Mouse (Mus musculus) CH12.LX (cell line): Measurements from ENCODE around the gene Popdc3. TPM values are rescaled to one million over a fixed set of nuclear protein-coding genes. Genes with fewer than 3 reads are reported as not detected.

Source experiments
- DNase-seq: peaks from one replicate; pipeline ENCODE4 v3.0.0-alpha.2; 2013; ENCODE audit errors: extremely low read depth
- H3K27ac ChIP-seq: 2 replicates; pipeline ENCODE4 v1.5.1; 2012; ENCODE audit warnings: low read depth, mild to moderate bottlenecking, control low read depth, moderate library complexity; ENCODE audit not compliant: insufficient read depth
- H3K27me3 ChIP-seq: replicated peaks from 2 replicates; pipeline ENCODE3; 2012; ENCODE audit warnings: inconsistent platforms
- H3K36me3 ChIP-seq, 2 experiments: replicated peaks in 1 of 2; 2 replicates each; pipeline versions ENCODE3 to v1.6.1; 2012; ENCODE audit warnings: inconsistent platforms in 1 of 2, low read length in 1 of 2, mild to moderate bottlenecking in 1 of 2, mixed read lengths in 1 of 2, moderate library complexity in 1 of 2; ENCODE audit not compliant: control insufficient read depth in 1 of 2, insufficient read depth in 1 of 2
- H3K4me1 ChIP-seq, 2 experiments: 2 replicates each; pipeline ENCODE4 v1.6.1; 2012; ENCODE audit warnings: inconsistent platforms in 1 of 2, moderate library complexity in 1 of 2; ENCODE audit not compliant: insufficient read depth in 2 of 2, control insufficient read depth in 1 of 2
- H3K4me2 ChIP-seq: 2 replicates; pipeline ENCODE4 v1.6.1; 2012; ENCODE audit warnings: low read depth, mild to moderate bottlenecking, control low read depth; ENCODE audit not compliant: poor library complexity, insufficient read depth, severe bottlenecking
- H3K4me3 ChIP-seq, 3 experiments: fragments of 150-350 bp in 1 of 3; sonication (generic) in 1 of 3; replicated peaks in 1 of 3; 2 replicates each; pipeline versions ENCODE3 to v1.5.1; 2011 to 2012; ENCODE audit warnings: low read depth in 2 of 3, low read length in 2 of 3, mild to moderate bottlenecking in 2 of 3, moderate library complexity in 2 of 3, control low read depth in 1 of 3, improper control_type of control experiment in 1 of 3, inconsistent platforms in 1 of 3, mixed read lengths in 1 of 3; ENCODE audit not compliant: poor library complexity in 1 of 3
- H3K79me2 ChIP-seq: replicated peaks from 2 replicates; pipeline ENCODE4 v1.6.1; 2012; ENCODE audit warnings: mild to moderate bottlenecking, moderate library complexity; ENCODE audit not compliant: control insufficient read depth, poor library complexity, insufficient read depth, severe bottlenecking; ENCODE audit errors: extremely low read depth
- H3K9ac ChIP-seq: 2 replicates; pipeline ENCODE4 v1.6.1; 2012; ENCODE audit warnings: low read depth, mild to moderate bottlenecking, control low read depth, moderate library complexity; ENCODE audit not compliant: insufficient read depth
- H3K9me3 ChIP-seq: replicated peaks from 2 replicates; pipeline ENCODE3; 2012; ENCODE audit warnings: low read length, inconsistent platforms, mixed read lengths
- BHLHE40 ChIP-seq: IDR thresholded peaks from 2 replicates; pipeline ENCODE4 v1.6.1; 2011; ENCODE audit warnings: mild to moderate bottlenecking, low read depth, low read length, improper control_type of control experiment
- CHD1 ChIP-seq: IDR thresholded peaks from 2 replicates; pipeline ENCODE4 v1.6.1; 2012; ENCODE audit warnings: low read depth, low read length, improper control_type of control experiment, inconsistent platforms
- CTCF ChIP-seq, 2 experiments: IDR thresholded peaks in 1 of 2; conservative IDR thresholded peaks in 1 of 2; 2 replicates each; pipeline ENCODE4 v1.5.1; 2011 to 2012; ENCODE audit warnings: low read depth in 2 of 2, low read length in 2 of 2, improper control_type of control experiment in 1 of 2, inconsistent platforms in 1 of 2, mild to moderate bottlenecking in 1 of 2, moderate library complexity in 1 of 2
- E2F4 ChIP-seq: IDR thresholded peaks from 2 replicates; pipeline ENCODE4 v1.6.1; 2011; ENCODE audit warnings: low read depth, low read length, improper control_type of control experiment; ENCODE audit not compliant: insufficient replicate concordance
- ELF1 ChIP-seq: IDR thresholded peaks from 2 replicates; pipeline ENCODE4 v1.6.1; 2014; ENCODE audit warnings: low read depth, mild to moderate bottlenecking, inconsistent platforms, low read length, improper control_type of control experiment
- ETS1 ChIP-seq: conservative IDR thresholded peaks from 2 replicates; pipeline ENCODE4 v1.6.1; 2012; ENCODE audit warnings: low read depth, mild to moderate bottlenecking, inconsistent platforms, low read length, improper control_type of control experiment, moderate library complexity
- IRF4 ChIP-seq: IDR thresholded peaks from 2 replicates; pipeline ENCODE4 v1.6.1; 2014; ENCODE audit warnings: low read depth, mild to moderate bottlenecking, inconsistent platforms, low read length, improper control_type of control experiment
- JUND ChIP-seq: conservative IDR thresholded peaks from 2 replicates; pipeline ENCODE4 v1.6.1; 2011; ENCODE audit warnings: low read depth, low read length, improper control_type of control experiment
- KAT2A ChIP-seq: IDR thresholded peaks from 2 replicates; pipeline ENCODE4 v1.6.1; 2012; ENCODE audit warnings: low read length, improper control_type of control experiment, inconsistent platforms; ENCODE audit not compliant: insufficient replicate concordance
- MAFK ChIP-seq: IDR thresholded peaks from 2 replicates; pipeline ENCODE4 v1.6.1; 2011; ENCODE audit warnings: low read length, improper control_type of control experiment; ENCODE audit not compliant: insufficient replicate concordance
- MEF2A ChIP-seq: IDR thresholded peaks from 2 replicates; pipeline ENCODE4 v1.6.1; 2014; ENCODE audit warnings: low read depth, mild to moderate bottlenecking, inconsistent platforms, low read length, improper control_type of control experiment, borderline replicate concordance
- MXI1 ChIP-seq: IDR thresholded peaks from 2 replicates; pipeline ENCODE4 v1.6.1; 2011; ENCODE audit warnings: mild to moderate bottlenecking, low read depth, low read length, improper control_type of control experiment
- MYC ChIP-seq: IDR thresholded peaks from 2 replicates; pipeline ENCODE4 v1.6.1; 2011; ENCODE audit warnings: low read depth, mild to moderate bottlenecking, improper control_type of control experiment, low read length
- NRF1 ChIP-seq: IDR thresholded peaks from 2 replicates; pipeline ENCODE4 v1.6.1; 2014; ENCODE audit warnings: low read depth, mild to moderate bottlenecking, inconsistent platforms, low read length, improper control_type of control experiment, moderate library complexity
- PAX5 ChIP-seq: IDR thresholded peaks from 2 replicates; pipeline ENCODE4 v1.6.1; 2012; ENCODE audit warnings: low read length, inconsistent platforms, mixed read lengths
- RAD21 ChIP-seq: IDR thresholded peaks from 2 replicates; pipeline ENCODE4 v1.6.1; 2011; ENCODE audit warnings: low read depth, mild to moderate bottlenecking, low read length, improper control_type of control experiment, moderate library complexity
- SMC3 ChIP-seq: IDR thresholded peaks from 2 replicates; pipeline ENCODE4 v1.6.1; 2011; ENCODE audit warnings: low read depth, low read length, improper control_type of control experiment
- TBP ChIP-seq: conservative IDR thresholded peaks from 2 replicates; pipeline ENCODE4 v1.6.1; 2011; ENCODE audit warnings: low read depth, low read length, improper control_type of control experiment
- UBTF ChIP-seq: IDR thresholded peaks from 2 replicates; pipeline ENCODE4 v1.6.1; 2012; ENCODE audit warnings: low read depth, mild to moderate bottlenecking, inconsistent platforms, low read length, improper control_type of control experiment, moderate library complexity
- ZC3H11A ChIP-seq: IDR thresholded peaks from 2 replicates; pipeline ENCODE4 v1.6.1; 2012; ENCODE audit warnings: low read depth, mild to moderate bottlenecking, inconsistent platforms, low read length, improper control_type of control experiment
- ZMIZ1 ChIP-seq: IDR thresholded peaks from 2 replicates; pipeline ENCODE4 v1.6.1; 2012; ENCODE audit warnings: low read depth, mild to moderate bottlenecking, inconsistent platforms, low read length, improper control_type of control experiment
- dilution Hi-C: fragments of 300-500 bp; cut with MboI; formaldehyde crosslinking; loops from 2 replicates; pipeline ENCODE4 v1.14.3; 2020; ENCODE audit warnings: low sequenced_read_pairs; ENCODE audit not compliant: extremely low pct_unique_long_range_greater_than_20kb, extremely low pct_ligation_motif_present
- in situ Hi-C: fragments of 300-500 bp; cut with MboI; formaldehyde crosslinking; loops from 3 replicates; pipeline ENCODE4 v1.14.3; 2019; ENCODE audit warnings: low sequenced_read_pairs, low pct_ligation_motif_present, low pct_unique_long_range_greater_than_20kb, mixed read lengths
- polyA plus RNA-seq: library from polyadenylated mRNA; unstranded; fragments of >175 nt; gene quantifications from 2 replicates; pipeline ENCODE4 v1.2.1, GENCODE M21; 2012; ENCODE audit warnings: low read depth; ENCODE audit not compliant: insufficient read length
- total RNA-seq, 2 experiments: library from RNA; depleted of rRNA; stranded (reverse); fragments of 300-350 nt in 1 of 2; fragments of >200 nt in 1 of 2; gene quantifications; 2 replicates each; pipeline ENCODE4 v1.2.3; 2012 to 2014

The Popdc3 gene
- total and polyA plus RNA-seq, 3 experiments, result 0.04 to 0.24 (median 0.24) TPM

DNA sequence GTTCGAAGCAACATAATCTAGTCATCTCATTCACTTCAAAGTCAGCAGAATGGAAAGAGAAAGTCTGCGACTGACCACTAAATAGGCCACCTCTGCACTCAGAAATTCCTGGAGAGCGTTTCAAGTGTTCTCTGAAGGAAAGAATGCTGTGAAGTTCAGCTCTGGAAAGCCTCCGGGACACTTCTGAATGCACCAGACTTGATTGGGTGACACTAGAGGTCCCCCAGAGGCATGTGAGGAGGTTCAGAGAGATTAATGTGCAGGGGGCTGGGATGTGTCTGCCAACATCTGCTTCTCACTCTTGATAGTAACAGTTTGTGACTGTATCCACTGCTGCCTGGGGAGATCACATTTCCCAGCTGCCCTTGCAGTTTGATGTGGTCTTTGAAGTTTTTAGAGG, 52.1 kb downstream of the Popdc3 start:
- no peak overlapping the region for H3K9ac ChIP-seq
- no peaks in the 10 kb centered on the region for H3K79me2 ChIP-seq
- in situ Hi-C loops, result no loop called here
- no peaks in the 10 kb centered on the region for H3K4me1 ChIP-seq
- H3K4me2 ChIP-seq, result peak overlapping the region; percentile 44; the same call in 1 of the 2 replicates
- no peaks in the 10 kb centered on the region for H3K36me3 ChIP-seq
- H3K9me3 ChIP-seq, result no peaks in the 10 kb centered on the region
- dilution Hi-C loops, result no loop called here
- no peak overlapping the region for H3K27ac ChIP-seq
- no peak overlapping the region for H3K4me3 ChIP-seq
- no peak for DNase-seq
- no peaks in the 10 kb centered on the region for H3K27me3 ChIP-seq
- TF ChIP-seq CHD1 (no peak), KAT2A (no peak), CTCF (conservative IDR thresholded peaks at IDR 0.05 in 1 of 2, IDR thresholded peaks at IDR 0.05 in 1 of 2; ENCODE audit: low read depth in 2 of 2, low read length in 2 of 2) (no peak), PAX5 (no peak), IRF4 (no peak), MEF2A (no peak), RAD21 (no peak)

GRCm38 (mm10) chr10:45233351-45233750, 55.5 kb downstream of the Popdc3 start:
- Histone ChIP-seq H3K9ac (no peak overlapping the region), H3K27me3 (no peaks in the 10 kb centered on the region), H3K9me3 (no peaks in the 10 kb centered on the region), H3K36me3 (no peaks in the 10 kb centered on the region), H3K4me1 (no peaks in the 10 kb centered on the region), H3K4me2 (no peak overlapping the region), H3K4me3 (no peak overlapping the region), H3K79me2 (no peaks in the 10 kb centered on the region), H3K27ac (no peak overlapping the region)
- DNase-seq, result no peak
- no peak for TF ChIP-seq ELF1
- no peak for TF ChIP-seq MAFK
- no peak for TF ChIP-seq ETS1
- no peak for TF ChIP-seq RAD21
- TF ChIP-seq BHLHE40, result no peak
- no peak for TF ChIP-seq MYC
- no peak for TF ChIP-seq KAT2A
- TF ChIP-seq ZMIZ1, result no peak
- TF ChIP-seq TBP, result no peak
- no peak for TF ChIP-seq IRF4
- no peak for TF ChIP-seq PAX5
- no peak for TF ChIP-seq MXI1
- TF ChIP-seq JUND, result no peak
- TF ChIP-seq ZC3H11A, result no peak
- TF ChIP-seq UBTF, result no peak
- no peak for TF ChIP-seq E2F4
- TF ChIP-seq NRF1, result no peak
- TF ChIP-seq SMC3, result no peak
- in situ Hi-C loops, result no loop called here
- dilution Hi-C loops, result no loop called here
